Mouse (Mus musculus) heart, embryonic 12.5 days (tissue): ENCODE measurements around the gene Olfr2. TPM values are rescaled to one million over a fixed set of nuclear protein-coding genes. Genes with fewer than 3 reads are reported as not detected.

Experiments used
- ATAC-seq: fragments of 200-750 bp; cut with Nextera tagmentation; 2 replicates; pipeline ENCODE4 v1.8.0; 2017; ENCODE audit warnings: moderate TSS enrichment, moderate library complexity; ENCODE audit not compliant: insufficient number of reproducible peaks, low FRiP score
- H3K27ac ChIP-seq: fragments of 300-500 bp; sonication (generic); 2 replicates; pipeline ENCODE4 v1.5.1; 2016; ENCODE audit warnings: mild to moderate bottlenecking, moderate library complexity; ENCODE audit not compliant: poor library complexity, severe bottlenecking
- H3K27me3 ChIP-seq: fragments of 300-500 bp; sonication (generic); replicated peaks from 2 replicates; pipeline ENCODE4 v1.6.1; 2016; ENCODE audit warnings: mild to moderate bottlenecking, moderate library complexity
- H3K36me3 ChIP-seq: fragments of 300-500 bp; sonication (generic); 2 replicates; pipeline ENCODE4 v1.6.1; 2016; ENCODE audit warnings: mild to moderate bottlenecking, moderate library complexity
- H3K4me1 ChIP-seq: fragments of 300-500 bp; sonication (generic); replicated peaks from 2 replicates; pipeline ENCODE4 v1.6.1; 2016; ENCODE audit warnings: mild to moderate bottlenecking
- H3K4me2 ChIP-seq: fragments of 300-500 bp; sonication (generic); 2 replicates; pipeline ENCODE4 v1.6.1; 2016; ENCODE audit warnings: mild to moderate bottlenecking, moderate library complexity
- H3K4me3 ChIP-seq: fragments of 300-500 bp; sonication (generic); 2 replicates; pipeline ENCODE4 v1.5.1; 2016; ENCODE audit warnings: mild to moderate bottlenecking
- H3K9ac ChIP-seq: fragments of 300-500 bp; sonication (generic); 2 replicates; pipeline ENCODE4 v1.6.1; 2016; ENCODE audit warnings: mild to moderate bottlenecking, moderate library complexity
- H3K9me3 ChIP-seq: fragments of 300-500 bp; sonication (generic); replicated peaks from 2 replicates; pipeline ENCODE4 v1.6.1; 2016; ENCODE audit warnings: mild to moderate bottlenecking, moderate library complexity
- WGBS: fragments of 180-500 bp; shearing (Covaris S2); methylation state at CpG from one replicate; pipeline ENCODE4 v1.1.7; 2016; 5-methylcytosine and 5-hydroxymethylcytosine counted together
- polyA plus RNA-seq: library from polyadenylated mRNA; unstranded; fragments of >200 nt; fragmentation: Nextera tagmentation; extraction: Ambion mirVana; gene quantifications from 2 replicates; pipeline ENCODE4 v1.2.1, GENCODE M21; 2016

Olfr2 gene
- polyA plus RNA-seq, 1 experiment from 2014 or later, result not detected

DNA sequence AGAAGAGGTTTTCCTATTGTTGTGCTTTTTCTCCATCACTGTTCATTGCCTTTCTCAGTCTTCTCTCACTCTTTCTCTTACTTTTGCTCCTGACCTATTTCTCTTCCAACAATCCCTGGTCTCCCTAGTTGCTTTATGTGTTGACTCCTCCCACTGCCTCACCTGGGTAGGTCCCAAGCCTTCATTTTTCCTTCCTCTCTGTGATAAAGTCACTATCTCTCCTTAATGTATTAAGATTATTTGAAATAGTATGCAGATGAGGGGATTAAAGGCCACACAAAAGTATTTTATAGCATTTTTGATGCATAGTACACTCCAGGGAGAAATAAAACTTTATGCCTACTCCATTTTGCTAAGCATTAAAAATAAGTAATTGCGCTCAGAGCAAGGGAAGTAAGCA lies 42.0 kb downstream of the Olfr2 start, which contains the start of gene Olfr6:
Olfr6 (minus strand) TSS at position 101 of the 400 bp plus-strand sequence.
- no peaks in the 10 kb centered on the region for H3K36me3 ChIP-seq
- WGBS, result 86% methylated on average over 1 of the region's 1 CpGs
- no peak within 1 kb of the TSS for H3K4me2 ChIP-seq
- ATAC-seq, result no peak
- no peak within 1 kb of the TSS for H3K4me3 ChIP-seq
- H3K27me3 ChIP-seq, result no peaks in the 10 kb centered on the region
- no peak within 1 kb of the TSS for H3K27ac ChIP-seq
- no peak within 1 kb of the TSS for H3K9ac ChIP-seq
- no peaks in the 10 kb centered on the region for H3K4me1 ChIP-seq
- H3K9me3 ChIP-seq, result no peaks in the 10 kb centered on the region

DNA sequence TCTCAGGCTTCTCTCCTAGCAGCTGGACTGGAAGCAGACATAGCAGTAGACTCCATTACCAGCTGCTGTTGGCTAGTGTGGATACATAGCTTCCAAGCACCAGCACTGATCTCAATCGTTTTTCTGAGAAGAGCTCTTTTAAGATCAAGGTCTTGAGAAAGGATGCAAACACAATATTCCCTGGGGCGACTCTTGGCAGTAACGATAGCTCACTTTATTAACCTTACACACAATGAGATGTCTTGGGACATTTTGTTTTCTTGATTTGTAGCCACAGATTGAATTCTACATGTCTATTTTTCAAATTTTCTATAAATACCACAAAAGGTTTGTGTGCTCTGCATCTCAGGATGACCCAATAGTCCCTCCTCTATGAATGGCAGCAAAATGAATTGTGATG lies 57.7 kb downstream of the Olfr2 start, which contains the start of gene Olfr710:
Olfr710 (minus strand) TSS at position 101 of the 400 bp plus-strand sequence.
- Histone ChIP-seq H3K4me3 (no peak within 1 kb of the TSS), H3K4me1 (no peaks in the 10 kb centered on the region), H3K9ac (no peak within 1 kb of the TSS), H3K36me3 (no peaks in the 10 kb centered on the region), H3K9me3 (no peaks in the 10 kb centered on the region), H3K27me3 (no peaks in the 10 kb centered on the region), H3K4me2 (no peak within 1 kb of the TSS), H3K27ac (no peak within 1 kb of the TSS)
- WGBS, result 75% methylated on average over 3 of the region's 3 CpGs
- no peak for ATAC-seq

Other genes starting within 250 kb of the Olfr2 start
- not detected in 2 replicates for gene Olfr699, start 212.9 kb downstream of the Olfr2 start, polyA plus RNA-seq
- gene Olfr700, start 197.2 kb downstream of the Olfr2 start, polyA plus RNA-seq, result not detected in 2 replicates
- not detected in 2 replicates for gene Olfr701, start 191.9 kb downstream of the Olfr2 start, polyA plus RNA-seq
- gene Olfr702, start 172.2 kb downstream of the Olfr2 start, polyA plus RNA-seq, result not detected in 2 replicates
- not detected in 2 replicates for gene Olfr703, start 162.7 kb downstream of the Olfr2 start, polyA plus RNA-seq
- gene Olfr704, start 142.9 kb downstream of the Olfr2 start, polyA plus RNA-seq, result not detected in 2 replicates
- gene Olfr705, start 129.2 kb downstream of the Olfr2 start, polyA plus RNA-seq, result not detected in 2 replicates
- gene Olfr706, start 117.9 kb downstream of the Olfr2 start, polyA plus RNA-seq, result not detected in 2 replicates
- not detected in 2 replicates for gene Olfr707, start 104.8 kb downstream of the Olfr2 start, polyA plus RNA-seq
- not detected in 2 replicates for gene Olfr1532-ps1, start 98.1 kb downstream of the Olfr2 start, polyA plus RNA-seq
- gene Olfr709-ps1, start 73.9 kb downstream of the Olfr2 start, polyA plus RNA-seq, result not detected in 2 replicates
- not detected in 2 replicates for gene Olfr710, start 57.8 kb downstream of the Olfr2 start, polyA plus RNA-seq
- not detected in 2 replicates for gene Olfr6, start 42.1 kb downstream of the Olfr2 start, polyA plus RNA-seq
- not detected in 2 replicates for gene Olfr711, start 30.6 kb downstream of the Olfr2 start, polyA plus RNA-seq
- not detected in 2 replicates for gene Olfr713, start 25.1 kb upstream of the Olfr2 start, polyA plus RNA-seq
- gene Olfr714, start 64.9 kb upstream of the Olfr2 start, polyA plus RNA-seq, result not detected in 2 replicates
- gene Olfr17, start 87.1 kb upstream of the Olfr2 start, polyA plus RNA-seq, result not detected in 2 replicates
- gene Olfr715b, start 104.3 kb upstream of the Olfr2 start, polyA plus RNA-seq, result not detected in 2 replicates
- gene Olfr715, start 125.0 kb upstream of the Olfr2 start, polyA plus RNA-seq, result not detected in 2 replicates
- gene Olfr716, start 132.3 kb upstream of the Olfr2 start, polyA plus RNA-seq, result not detected in 2 replicates
- gene Nlrp14, start 160.9 kb upstream of the Olfr2 start, polyA plus RNA-seq, result not detected in 2 replicates
- not detected in 2 replicates for gene Rbmxl2, start 203.4 kb upstream of the Olfr2 start, polyA plus RNA-seq